Mouse (Mus musculus) testis, adult 2 months (tissue): Measurements from ENCODE around the gene Tnfsf8.

Experiments used
- CTCF ChIP-seq: fragments of 200-500 bp; IDR thresholded peaks from 2 replicates; pipeline ENCODE4 v1.5.1; 2012; ENCODE audit warnings: low read depth, mild to moderate bottlenecking, inconsistent platforms, low read length, moderate library complexity; ENCODE audit not compliant: control insufficient read depth, insufficient read depth, insufficient replicate concordance
- POLR2A ChIP-seq: fragments of 200-500 bp; IDR thresholded peaks from 2 replicates; pipeline ENCODE4 v1.6.1; 2012; ENCODE audit warnings: low read depth, mild to moderate bottlenecking, inconsistent platforms, low read length, moderate library complexity; ENCODE audit not compliant: control insufficient read depth

GRCm38 (mm10) chr4:63859785-63860203 is 1.4 kb downstream of the Tnfsf8 start:
- TF ChIP-seq POLR2A, result no peak
- TF ChIP-seq CTCF, result no peak
